Mouse (Mus musculus) C2C12 (cell line): ENCODE results near the gene St6gal1.

Source experiments
- CTCF ChIP-seq: IDR thresholded peaks from one replicate; pipeline ENCODE4 v1.5.1; 2011; ENCODE audit not compliant: control insufficient read depth, insufficient read depth, insufficient read length
- FOSL1 ChIP-seq: IDR thresholded peaks from one replicate; pipeline ENCODE4 v1.8.0; 2011; ENCODE audit warnings: mild to moderate bottlenecking, low read length; ENCODE audit not compliant: poor library complexity, insufficient read depth, severe bottlenecking
- USF1 ChIP-seq: IDR thresholded peaks from one replicate; pipeline ENCODE4 v1.6.1; 2011; ENCODE audit warnings: low read depth, mild to moderate bottlenecking, control low read depth, moderate library complexity

- TF ChIP-seq FOSL1 = no peak
- TF ChIP-seq CTCF = no peak
- TF ChIP-seq USF1 = no peak
Observed at GRCm38 (mm10) chr16:23317411-23318047, 93.0 kb downstream of the St6gal1 start.
